Mouse (Mus musculus) layer of hippocampus, adult 11-12 months (tissue): ENCODE measurements around the gene Arhgap29.

Experiments
- DNase-seq: peaks from one replicate; pipeline ENCODE4 v3.0.0; 2022; ENCODE audit warnings: low spot score

Arhgap29 gene

DNA sequence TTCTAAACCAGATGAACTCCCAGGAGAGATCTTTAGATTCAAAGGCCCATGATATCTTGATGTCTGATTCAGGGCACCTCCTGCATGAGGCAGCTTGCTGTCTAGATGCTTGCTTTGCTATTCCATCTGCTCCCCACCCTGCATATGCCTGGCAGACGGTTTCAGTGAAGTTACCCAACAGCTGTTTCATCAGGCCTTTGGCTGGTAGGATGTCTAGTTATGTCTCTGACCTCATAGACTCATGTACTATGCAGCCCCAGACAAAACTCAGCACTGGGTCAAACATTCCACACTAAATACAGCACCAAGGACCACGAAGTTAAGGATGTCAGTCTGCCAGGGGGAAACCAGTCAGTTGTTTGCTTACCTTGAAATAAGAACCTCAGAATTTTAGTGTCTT is 6.4 kb upstream of the Arhgap29 start:
- no peak for DNase-seq

DNA sequence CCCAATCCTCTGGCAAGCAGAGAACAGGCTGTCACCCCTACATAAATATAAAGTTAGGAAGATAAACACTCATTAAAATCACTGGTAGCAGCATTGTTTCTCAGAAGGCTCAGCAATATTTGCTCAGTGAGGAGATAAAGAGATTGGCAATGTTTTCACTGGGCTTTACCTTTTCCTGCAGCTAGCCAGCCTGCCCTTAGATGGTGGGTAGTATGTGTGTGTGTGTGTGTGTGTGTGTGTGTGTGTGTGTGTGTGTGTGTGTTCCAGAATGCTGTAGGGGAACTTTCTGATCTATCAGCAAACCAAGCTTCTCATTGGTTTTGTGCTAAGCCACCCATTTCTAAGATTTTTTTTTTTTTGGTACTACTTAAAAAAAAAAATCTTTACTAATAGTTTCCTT is 5.6 kb upstream of the Arhgap29 start:
- DNase-seq, result no peak

DNA sequence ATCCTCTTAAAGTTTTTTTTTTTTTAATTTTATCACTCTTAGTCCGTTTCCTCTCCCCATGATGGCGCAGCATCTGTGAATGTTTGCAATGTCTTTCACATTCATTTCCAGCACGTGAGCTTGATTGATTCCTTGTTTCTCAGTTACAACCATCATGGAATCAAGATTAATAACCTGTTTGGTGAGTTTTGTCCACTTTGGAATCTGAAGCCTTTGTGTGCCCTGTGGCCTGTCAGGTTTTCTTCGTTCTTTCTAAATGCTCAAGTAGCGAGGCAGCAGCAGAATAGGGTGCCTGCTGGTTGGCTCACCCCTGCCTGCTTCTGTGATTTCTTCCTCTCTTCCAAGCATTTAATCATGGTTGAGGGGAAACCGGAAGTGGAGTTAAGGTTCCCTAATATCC is 2.2 kb upstream of the Arhgap29 start:
- no peak for DNase-seq

DNA sequence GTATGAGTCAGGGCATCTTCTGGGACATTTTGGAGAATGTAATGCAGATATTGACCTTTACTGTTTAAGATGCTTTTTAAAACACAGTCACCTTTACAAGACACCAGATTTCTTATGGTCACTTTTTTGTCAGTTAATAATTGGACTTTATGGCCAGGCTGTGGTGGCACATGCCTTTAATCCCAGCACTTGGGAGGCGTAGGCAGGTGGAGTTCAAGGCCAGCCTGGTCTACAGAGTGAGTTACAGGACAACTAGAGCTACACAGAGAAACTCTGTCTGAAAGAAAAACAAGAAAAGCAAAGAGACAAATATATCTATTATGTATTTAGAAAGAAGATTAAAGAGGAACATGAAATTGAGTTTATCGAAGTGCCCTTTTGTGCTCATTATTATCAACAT is 1.2 kb upstream of the Arhgap29 start:
- DNase-seq, result no peak

DNA sequence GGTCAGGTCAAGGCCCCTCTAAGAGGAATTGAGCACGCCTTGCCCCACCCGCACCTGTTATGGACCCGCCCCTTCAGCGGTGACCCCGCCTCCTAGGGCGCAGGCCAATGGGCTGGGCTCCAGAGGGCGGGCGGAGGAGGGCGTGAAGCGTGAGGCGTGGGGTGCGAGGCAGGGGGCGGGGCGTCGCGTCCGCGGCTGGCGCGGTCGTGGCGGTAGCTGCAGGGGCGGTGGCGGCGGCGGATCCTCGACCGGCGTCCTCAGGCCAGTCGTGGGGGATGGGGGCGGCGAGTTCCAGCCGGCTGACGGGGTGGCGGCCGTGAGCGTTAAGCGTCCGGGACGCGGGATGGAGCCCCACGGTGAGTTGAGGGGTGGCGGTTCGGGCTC is 700 bp downstream of the Arhgap29 start:
- peak; percentile 66 for DNase-seq

DNA sequence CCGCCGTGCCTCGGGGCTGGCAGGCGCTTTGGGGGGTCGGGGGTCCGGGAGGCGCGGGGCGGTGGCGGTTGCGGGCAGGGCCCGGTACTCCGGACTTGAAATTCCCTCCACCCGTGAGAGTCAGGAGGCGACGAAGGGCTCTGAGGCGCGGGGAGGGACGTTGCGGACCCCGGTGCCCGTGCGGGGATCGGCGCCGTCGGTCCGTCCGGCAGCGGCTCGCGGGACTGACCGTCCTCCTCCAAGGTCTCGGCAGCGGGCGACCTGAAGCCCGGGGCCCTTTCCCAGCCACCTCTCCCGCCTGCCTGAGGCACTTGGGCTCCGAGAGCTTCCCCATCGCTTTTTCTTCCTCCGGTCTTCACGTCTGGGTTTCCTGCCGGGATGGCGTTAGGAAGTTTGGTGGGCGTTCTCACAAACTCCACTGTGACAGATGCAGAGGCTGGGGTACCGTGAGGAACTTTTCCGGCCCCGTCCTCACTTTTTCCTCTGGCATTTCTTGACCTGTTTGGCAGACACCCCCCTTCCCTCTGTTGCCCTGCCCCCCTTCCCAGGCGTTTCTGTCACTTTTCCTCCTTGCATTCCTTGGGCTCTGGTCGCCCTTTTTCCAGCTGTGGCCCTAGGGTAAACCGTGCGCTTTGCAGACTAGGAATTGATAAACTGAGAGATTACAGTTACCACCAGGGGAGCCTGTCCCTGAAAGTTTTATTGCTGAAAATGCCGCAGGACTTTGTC is 1.3 kb downstream of the Arhgap29 start:
- no peak for DNase-seq

DNA sequence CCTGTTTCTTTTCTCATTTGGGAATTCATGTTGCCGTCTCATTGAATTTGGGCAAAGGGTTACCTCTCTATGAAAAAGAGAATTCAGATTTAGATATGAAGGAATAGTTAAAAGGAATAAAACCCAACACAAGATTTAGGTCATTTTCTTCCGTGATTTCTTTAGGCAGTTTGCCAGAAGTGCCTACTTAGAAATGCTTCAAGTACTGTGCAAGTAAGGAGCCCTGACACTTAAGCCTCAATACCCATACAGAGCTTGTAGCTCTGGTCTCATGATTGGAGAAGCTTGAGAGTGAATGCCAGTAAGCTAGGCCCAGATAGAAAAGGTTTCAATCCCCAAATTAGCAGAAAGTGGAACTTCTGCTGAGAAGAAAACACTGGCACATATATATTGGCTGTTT is 2.1 kb downstream of the Arhgap29 start:
- DNase-seq, result no peak

DNA sequence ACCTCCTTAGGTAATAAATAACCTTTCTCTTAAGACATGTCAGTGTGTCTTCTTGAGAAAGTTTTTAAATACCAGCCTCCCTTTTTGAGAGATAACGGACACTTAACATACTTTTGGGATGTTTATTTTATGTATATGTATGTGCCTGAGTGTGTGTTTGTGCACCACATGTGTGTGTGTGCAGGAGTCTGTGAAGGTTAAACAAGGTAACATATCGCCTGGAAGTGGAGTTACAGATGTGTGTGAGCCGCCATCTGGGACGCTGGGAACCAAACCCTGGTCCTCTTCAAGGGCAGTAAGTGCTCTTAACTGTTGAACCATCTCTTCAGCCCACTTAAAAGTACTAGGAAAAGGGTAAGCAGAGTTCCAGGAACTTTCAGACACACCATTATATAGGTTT is 3.2 kb downstream of the Arhgap29 start:
- no peak for DNase-seq

DNA sequence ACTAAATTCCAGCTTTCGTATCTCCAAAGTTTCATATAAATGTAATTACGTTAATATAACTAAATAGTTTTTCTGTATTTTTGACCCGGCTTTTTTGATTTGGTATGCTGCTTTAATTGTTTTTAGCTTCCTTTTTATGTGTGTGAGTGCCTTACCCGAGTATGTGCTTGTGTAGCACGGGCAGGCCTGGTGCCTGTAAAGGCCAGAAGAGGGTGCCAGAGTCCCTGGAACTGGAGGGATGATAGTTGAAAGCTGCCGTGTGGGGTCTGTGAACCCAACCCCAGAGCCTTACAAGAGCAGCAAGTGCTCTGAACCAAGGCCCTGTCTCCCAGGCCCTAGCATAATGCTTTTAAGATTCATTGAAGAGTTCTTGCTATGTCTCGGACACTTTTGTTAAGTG is 4.4 kb downstream of the Arhgap29 start:
- DNase-seq, result no peak

DNA sequence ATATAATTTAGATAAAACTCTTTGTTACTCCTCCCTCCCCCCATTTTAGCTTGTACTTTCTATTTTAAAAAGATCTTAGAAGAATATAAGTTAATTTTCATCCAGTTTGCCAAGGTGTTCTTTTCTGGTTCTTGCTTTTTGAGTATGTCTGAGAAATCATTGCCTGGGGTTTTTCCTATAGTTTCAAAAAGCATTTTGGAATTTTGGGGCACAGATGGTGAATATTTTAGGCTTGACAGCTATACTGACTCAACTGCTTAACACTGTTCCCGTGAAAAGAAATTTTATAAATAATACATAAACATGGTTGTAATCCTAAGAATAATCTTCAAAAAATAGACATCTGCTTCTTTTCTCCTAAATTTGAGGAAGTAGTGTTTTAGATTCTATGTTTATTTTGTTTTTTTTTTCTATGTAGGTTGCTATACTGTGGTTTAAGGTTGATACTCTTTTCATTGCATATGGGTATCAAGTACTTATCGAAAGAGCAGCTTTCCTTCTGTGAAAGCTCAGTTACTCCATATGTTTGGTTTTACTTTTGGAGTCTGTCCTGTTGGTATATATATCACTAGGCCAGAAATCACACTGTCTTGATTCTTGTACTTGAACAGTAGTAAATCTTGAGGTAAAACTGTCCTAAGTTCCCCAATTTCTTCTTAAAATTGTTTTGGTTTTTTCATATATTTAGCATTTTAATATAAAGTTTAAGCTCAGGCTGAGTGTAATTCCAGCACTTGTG is 5.4 kb downstream of the Arhgap29 start:
- DNase-seq, result no peak

DNA sequence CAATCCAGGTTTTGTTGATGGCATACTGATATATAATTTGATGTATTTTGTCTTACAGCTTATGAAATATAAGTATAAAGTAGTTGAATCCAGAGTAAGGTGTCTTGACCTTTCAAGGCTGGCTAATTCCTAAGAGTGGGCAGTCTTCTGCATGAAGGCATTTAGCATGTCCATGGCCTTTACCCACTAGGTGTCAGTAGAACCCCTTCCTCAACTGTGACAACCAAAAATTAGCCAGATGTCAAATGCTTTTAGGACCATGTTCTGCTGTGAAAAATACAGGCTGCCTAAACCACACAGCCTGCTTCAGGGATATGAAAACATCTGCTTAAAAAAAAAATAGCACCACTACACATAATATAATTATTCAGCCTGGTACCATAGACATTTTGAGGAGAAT is 11.8 kb downstream of the Arhgap29 start:
- DNase-seq, result no peak

DNA sequence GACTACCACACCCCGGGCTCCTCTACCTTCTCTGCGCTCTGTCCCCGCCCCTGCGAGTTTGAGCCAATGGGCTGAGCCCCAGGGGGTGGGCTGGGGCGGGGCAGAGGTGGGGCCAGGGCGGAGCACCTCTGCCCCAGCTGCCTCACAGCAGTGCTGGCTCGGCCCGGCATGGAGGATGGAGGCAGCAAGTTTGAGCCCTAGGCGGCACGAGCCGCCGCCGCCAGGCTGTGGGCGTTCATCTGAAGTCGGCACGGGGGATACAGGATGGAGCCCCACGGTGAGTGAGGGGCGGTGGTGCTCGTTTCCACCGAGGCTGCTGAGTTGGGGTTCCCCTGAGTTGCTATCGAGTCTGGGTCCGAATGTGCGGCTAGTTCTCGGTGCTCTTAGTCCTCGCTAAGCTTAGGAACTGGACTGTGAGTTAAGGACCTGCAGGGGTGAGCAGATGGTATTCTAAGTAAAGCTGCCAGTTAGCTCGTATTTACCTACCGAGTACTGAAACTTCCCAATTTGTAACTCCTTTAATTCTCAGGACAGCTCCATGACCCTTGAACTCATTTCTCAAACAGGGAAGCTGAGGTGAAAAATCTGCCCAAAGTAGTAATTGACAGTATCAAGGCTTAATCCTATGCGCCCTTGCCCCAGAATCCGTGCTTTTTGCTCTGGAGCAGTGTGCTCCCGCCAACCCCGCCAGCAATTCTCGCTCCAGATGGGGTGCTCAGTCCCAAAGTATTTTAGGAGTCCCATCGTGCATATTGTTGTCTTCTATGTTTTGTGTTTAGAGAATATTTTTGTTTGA is 15.5 kb downstream of the Arhgap29 start:
- DNase-seq, result peak; percentile 75

DNA sequence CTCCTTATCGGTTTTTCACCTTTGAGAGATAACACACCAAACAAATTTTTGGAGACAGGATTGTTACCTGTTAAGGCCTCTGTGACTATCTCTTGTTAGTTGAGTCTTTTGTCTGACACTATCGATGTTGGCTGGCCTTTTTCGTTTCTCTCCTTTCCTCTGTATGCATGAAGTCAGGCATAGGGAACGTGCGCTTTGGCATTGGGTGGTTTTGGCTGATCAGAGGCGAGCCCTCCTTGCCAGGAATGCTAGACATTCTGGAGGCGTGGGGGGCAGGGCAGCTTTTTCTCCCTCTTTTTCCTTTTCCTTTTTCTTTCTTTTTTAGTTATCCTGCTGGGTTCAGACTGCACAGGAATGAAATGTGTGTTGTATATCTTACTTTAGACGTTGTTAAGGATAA is 16.3 kb downstream of the Arhgap29 start:
- no peak for DNase-seq

DNA sequence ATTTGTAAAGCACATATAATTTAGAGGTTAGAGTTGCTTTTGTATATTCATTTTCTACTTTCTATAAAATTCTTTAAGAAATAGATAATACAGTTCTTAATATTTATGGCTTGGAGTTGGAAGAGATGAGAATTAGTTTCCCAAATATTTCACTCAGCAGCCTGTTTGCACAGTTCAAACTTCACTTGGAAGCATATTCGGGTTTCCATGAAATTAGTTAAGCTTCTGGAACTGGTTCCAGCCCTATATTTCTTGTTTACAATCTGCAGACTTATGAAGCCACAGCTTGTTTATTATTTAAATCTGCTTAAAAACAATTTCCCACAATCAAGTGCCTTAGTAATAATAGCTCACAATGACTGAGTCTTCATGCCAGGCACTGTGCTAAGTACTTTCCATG is 17.1 kb downstream of the Arhgap29 start:
- DNase-seq, result no peak

DNA sequence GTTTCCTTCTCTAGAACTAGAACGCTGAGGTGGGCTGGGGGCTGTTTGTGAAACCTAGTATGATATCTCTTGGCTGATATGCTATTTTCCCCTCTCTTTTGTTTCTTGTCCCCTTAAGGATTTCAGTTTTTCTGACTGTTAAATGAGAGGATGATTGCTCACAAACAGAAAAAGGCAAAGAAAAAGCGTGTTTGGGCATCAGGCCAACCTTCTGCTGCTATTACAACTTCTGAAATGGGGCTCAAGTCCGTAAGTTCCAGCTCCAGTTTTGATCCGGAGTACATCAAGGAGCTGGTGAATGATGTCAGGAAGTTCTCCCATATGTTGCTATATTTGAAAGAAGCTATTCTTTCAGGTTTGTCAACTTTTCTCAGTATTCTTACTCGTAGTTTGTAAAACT is 21.4 kb downstream of the Arhgap29 start:
- DNase-seq, result no peak

DNA sequence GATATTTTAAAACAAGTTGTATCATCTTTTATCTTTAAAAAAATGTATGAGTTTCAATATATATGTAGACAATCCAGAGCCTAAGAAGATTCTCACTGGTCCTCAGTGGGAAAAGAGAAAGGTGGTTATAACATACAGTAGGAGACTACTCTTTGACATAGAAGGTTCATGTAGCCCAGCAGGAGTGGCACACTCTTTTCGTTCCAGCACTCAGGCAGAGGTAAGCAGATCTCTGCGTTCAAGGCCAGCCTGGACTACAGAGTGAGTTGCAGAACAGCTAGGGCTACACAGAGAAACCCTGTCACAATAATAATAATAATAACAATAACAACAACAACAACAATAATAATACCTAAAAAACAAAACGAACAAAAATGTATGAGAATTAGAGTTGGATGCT is 23.0 kb downstream of the Arhgap29 start:
- no peak for DNase-seq

DNA sequence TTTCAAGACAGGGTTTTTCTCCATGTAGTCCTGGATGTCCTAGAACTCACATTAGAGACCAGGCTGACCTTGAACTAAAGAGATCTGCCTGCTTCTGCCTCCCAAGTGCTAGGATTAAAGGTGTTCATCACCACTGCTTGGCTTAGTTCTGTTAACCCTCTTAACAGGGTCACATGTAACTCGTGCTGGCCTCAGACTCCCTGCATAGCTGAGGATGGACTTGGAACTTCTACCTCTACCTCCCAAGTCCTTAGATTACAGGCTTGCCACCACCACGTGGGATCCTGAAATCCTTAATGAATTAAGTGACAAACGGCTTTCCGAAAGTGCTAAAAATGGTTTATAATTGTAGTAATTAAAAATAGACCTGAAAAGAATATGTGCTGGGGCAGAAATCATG is 29.0 kb downstream of the Arhgap29 start:
- DNase-seq, result no peak

DNA sequence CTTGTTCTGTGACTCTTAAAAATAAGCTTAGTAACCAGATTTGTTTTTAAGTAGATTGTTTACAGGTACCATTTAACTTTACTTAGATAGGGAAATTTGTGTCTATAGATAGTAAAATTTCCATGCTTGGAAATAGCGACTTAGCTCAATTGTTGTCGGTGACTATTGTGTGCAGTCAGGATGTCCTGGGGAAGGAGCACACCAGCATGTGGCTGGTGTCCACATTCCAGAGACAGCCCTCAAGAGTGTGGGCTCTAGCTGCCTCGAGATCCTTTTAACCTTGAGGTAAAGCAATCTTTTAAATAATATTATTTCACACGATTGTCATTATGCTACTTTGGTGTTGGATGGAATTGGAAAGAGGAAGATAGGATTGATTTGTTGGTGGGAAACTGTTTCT is 30.1 kb downstream of the Arhgap29 start:
- no peak for DNase-seq

DNA sequence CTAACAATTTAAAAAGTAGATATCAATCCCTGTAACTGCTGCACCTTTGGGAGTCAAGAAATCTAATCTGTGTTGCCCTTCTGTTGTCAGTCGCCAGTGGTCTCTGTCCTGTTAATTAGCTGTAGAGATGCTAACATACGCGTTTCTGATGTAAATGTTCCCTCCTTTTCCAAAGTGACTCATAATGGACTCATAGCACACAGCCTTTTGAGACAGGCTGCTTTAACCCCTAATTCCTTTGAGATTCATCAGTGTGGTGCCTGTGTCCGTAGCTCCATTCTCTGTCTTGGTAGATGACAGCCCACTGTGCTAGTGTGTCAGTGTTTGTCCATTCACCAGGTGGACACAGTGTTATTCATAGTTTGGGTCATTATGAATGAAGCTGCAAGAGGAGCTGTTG is 42.8 kb downstream of the Arhgap29 start:
- DNase-seq, result no peak

DNA sequence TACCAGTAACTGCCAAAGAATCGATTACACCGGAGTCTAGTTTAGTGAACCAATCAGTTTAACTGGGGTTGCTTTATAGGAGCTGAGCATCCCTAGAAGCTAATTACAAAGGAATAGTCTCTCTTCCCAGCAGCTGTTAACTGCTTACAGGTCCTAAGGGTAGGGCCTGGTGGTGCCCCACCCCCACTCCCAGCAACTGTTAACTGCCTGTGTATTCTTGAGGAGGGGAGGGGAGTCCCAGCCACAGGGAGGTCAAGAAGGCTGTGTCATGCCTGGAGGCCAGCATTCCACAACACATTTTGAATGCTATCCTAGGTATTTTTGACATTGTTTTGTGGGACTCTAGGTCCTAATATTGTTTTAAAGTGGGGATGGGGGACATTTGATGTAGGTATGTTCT is 47.6 kb downstream of the Arhgap29 start:
- no peak for DNase-seq

DNA sequence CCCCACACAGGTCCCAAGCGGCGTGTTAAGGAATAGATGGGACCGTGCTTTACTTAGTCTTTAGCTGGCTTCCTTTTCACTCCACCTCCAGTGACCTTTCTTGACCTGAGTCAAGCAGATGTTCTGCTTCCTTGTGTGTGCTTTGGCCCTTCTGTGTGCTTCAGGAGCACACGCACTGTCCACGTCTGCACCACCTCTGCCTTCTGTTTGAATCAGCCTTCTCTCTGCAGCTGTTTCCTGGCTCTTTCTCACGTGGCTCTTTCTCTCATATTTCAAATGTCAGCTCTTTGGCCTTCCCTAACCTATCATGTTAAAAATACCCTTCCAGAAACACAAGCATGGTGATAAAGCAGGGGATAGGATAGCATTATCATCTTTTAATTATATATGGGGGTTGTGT is 49.2 kb downstream of the Arhgap29 start:
- DNase-seq, result no peak

DNA sequence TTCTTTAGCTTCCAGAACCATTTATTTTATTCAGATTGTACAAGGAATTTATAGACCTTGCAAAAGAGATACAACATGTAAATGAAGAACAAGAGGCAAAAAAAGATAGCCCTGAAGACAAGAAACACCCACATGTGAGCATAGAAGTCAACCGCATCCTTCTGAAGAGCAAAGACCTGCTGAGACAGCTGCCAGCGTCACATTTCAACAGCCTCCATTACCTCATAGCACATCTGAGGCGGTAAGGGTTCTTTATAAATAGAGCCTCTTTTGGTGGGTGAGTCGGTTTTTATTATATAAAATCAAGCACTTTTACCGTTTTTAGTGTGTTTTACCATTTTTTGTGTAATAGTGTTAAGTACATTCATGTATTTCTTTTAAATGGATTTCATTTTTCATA is 57.5 kb downstream of the Arhgap29 start:
- DNase-seq, result no peak

DNA sequence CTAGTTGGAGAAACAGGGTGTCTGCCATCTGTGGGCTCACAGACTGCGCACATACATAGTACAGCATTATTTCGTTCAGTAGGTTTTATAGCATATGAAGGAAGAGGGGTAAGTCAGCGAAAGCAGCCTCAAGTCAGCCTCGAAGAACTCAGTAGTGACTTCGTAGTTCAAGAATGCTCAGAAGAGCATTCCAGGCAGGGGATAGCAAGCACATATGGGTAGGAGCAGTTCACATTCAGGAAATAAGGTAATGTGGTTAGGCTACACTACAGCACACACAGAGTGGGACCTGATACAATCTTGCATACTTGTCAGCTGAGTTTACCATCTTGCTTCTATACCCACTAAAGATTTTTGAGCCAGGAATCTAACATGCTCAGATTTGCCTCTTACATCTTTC is 58.0 kb downstream of the Arhgap29 start:
- DNase-seq, result no peak
